Mouse (Mus musculus) ES-Bruce4 (cell line): ENCODE results near the gene Rab12.

ENCODE experiments used
- CTCF ChIP-seq: IDR thresholded peaks from one replicate; pipeline ENCODE4 v1.8.1; 2011; ENCODE audit warnings: low read depth, low read length
- EP300 ChIP-seq: IDR thresholded peaks from 2 replicates; pipeline ENCODE4 v1.6.1; 2011; ENCODE audit warnings: low read depth, low read length; ENCODE audit not compliant: insufficient read depth
- POLR2A ChIP-seq: IDR thresholded peaks from one replicate; pipeline ENCODE4 v1.8.1; 2011; ENCODE audit warnings: low read length; ENCODE audit not compliant: insufficient read depth

- TF ChIP-seq CTCF = peak; percentile 96
- no peak for TF ChIP-seq POLR2A
- 0 out of 2 replicates have a peak, but pooled peaks have one; percentile 39 for TF ChIP-seq EP300
Observed at GRCm38 (mm10) chr17:66451143-66451542, 68.4 kb downstream of the Rab12 start.
